Mouse (Mus musculus) cerebellum, adult 9-10 months (tissue): ENCODE results near the gene Arl8a.

ENCODE experiments used
- DNase-seq: peaks from one replicate; pipeline ENCODE4 v3.0.0; 2022

Arl8a gene

GRCm38 (mm10) chr1:135133678-135134435 is 12.8 kb upstream of the Arl8a start:
- no peak for DNase-seq

GRCm38 (mm10) chr1:135135111-135135787 is 11.4 kb upstream of the Arl8a start:
- no peak for DNase-seq

DNA sequence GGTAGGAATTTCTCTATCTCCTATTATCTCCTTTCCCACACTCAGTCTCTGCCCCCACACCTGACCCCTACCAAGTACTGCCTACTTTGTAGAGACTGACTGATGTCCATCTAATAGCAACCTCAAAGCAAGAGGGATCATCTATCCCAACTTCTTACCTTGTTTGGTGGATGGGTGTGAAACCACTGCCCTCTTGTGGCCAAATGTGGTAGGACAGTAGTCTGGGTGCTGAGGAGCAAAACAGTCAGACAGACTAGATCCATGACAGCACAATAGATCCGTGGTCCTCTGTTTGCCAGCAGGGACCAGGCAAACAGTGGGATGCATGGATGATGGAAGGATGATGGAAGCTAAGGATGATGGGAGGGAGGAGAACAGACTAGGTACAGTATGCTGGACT is 10.1 kb upstream of the Arl8a start:
- DNase-seq: peak; percentile 74

DNA sequence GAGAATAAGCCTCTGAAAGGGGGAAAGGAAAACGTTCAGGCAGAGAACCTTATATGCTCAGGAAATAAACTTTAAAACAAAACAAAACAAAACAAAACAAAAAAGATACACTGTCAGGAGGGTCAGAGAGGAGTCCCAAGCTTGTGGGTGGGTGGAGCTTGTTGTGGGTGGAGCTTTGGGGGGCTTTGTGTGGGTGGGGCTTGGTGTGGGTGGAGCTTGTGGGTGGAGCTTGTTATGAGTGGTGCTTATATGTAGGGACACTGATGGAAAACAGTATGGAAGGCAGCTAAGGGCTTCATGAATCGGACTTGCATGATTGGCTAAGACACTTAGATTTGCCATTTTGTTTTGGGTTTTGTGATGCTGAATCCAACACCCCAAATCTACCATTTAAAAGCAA is 6.7 kb upstream of the Arl8a start:
- DNase-seq: no peak

DNA sequence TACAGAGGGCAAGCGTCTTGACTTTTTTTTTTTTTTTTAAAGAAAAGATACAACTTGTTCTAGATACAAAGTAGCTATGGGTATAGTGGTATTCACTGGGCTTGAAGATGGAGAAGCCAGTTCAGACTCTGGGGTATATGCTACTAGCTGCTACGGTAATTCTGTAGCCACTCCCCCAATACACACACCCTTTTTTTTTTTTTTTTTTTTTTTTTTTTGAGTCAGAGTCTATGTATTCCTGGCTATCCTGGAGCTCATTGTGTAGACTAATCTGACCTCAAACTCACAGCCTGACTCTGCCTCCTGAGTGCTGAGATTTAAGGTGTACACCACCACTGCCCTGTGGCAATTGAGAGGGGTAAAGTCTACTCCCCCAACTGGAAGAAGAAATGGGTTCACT is 4.2 kb upstream of the Arl8a start:
- no peak for DNase-seq

- DNase-seq: no peak
These were observed 2.7 kb upstream of the Arl8a start for GRCm38 (mm10) chr1:135143940-135144339.

- peak; percentile 83 for DNase-seq
These were observed 500 bp downstream of the Arl8a start for GRCm38 (mm10) chr1:135146946-135147701.

DNA sequence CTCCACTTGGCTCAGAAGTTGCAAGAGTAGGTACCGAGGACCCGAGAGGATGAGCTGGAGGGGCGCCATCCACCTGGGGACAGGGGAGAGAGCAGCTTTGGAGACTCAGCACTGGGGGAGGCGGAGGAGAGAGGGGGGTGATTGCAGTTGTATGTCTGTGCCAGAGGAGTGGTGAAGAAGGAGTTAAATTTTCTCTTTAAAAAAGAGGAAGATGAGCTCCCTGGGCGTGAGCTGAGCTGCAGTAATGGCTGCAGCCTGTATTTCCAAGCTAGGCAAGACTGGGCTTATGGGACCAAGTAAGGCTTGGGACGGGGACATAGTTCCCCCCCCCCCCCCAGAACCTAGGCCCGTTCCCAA is 1.1 kb downstream of the Arl8a start:
- no peak for DNase-seq

GRCm38 (mm10) chr1:135148476-135148875 is 1.9 kb downstream of the Arl8a start:
- DNase-seq: no peak

- no peak for DNase-seq
These were observed 2.4 kb downstream of the Arl8a start for GRCm38 (mm10) chr1:135148996-135149395.

GRCm38 (mm10) chr1:135154011-135154410 is 7.4 kb downstream of the Arl8a start:
- no peak for DNase-seq

GRCm38 (mm10) chr1:135154411-135154959 is 7.9 kb downstream of the Arl8a start:
- DNase-seq: peak; percentile 90

DNA sequence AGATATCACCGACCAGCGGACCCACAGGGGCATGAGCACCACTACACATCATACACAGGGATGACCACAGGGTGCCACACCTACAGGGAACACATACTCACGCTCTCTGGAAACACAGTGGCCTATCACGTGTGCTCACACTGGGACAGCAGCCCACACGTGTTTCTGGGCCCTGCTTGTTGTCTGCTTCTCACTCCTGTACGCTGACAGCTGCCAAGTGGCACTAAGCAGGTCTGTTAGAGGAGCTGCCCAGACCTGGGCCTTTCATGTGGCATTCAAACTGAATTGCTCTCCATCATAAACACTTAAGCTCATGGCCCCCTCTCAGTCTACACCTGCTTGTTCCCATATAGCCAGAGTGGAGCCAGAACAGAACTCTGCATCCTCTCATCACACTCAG is 9.7 kb downstream of the Arl8a start:
- DNase-seq: no peak

DNA sequence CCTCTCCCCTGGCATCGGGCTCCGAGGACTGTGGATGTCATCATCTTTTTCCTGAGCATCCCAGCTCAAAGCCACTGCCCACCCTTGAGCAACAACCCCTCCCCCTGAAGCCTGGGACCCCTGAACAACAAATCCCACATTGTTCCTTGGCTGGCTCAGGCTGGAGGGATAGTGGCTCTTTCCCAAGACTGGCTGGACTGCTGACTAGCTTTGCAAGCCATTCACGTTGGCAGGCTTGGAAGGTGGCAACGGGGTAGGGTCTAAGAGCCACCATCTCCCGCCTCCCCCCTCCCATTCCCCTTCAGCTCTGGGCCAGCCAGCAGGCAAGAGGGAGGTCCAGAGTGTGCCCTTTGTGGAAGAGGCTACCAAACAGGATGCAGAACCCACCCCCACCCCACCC is 12.0 kb downstream of the Arl8a start:
- peak; percentile 61 for DNase-seq

DNA sequence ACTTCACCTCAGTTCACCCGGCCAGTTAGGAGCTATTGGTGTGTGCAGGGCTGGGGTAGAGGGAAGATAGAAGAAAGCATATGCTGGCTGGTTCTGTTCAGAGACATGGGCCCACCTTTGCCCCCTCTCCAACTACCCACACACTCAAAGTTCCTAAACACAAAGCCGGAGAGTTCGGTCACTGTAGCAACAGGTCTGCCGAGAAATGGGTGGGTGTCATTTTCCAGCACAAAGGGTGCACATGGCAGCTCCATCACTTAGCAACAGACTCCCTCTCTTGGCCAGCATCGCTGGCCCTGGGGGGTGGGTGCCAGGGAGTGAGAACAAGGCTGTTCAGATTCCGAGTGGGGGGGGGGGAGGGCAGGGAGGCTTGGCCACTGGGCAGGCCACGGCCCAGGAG is 12.4 kb downstream of the Arl8a start:
- no peak for DNase-seq

DNA sequence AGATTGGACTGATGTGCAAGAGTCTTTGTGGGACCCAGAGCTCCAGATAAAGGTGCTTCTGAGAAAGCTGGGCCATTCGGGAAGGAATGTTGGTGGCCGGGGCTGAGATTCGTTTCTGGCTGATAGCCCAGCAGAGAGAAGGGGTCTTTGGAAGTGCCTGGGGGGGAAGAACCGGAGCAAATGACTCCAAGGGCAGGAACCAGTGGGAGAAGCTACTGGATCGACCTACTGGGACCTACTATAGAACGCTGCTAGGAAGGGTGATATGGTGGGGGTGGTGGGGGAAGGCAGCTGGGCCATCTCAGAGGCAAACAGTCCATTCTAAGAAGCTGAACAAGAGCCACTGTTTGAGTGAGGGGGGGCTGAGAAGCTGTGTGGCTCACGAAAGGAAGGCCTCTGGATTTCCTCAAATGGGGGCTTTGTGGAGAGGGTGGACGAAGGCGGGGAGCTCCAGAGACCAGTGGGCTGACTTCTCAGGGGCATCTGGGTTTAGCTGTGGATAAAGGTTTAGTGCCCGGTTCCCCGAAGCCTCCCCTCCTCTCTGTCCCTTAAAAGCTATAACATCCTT is 13.0 kb downstream of the Arl8a start:
- DNase-seq: no peak

GRCm38 (mm10) chr1:135160411-135161050 is 13.9 kb downstream of the Arl8a start:
- DNase-seq: no peak

DNA sequence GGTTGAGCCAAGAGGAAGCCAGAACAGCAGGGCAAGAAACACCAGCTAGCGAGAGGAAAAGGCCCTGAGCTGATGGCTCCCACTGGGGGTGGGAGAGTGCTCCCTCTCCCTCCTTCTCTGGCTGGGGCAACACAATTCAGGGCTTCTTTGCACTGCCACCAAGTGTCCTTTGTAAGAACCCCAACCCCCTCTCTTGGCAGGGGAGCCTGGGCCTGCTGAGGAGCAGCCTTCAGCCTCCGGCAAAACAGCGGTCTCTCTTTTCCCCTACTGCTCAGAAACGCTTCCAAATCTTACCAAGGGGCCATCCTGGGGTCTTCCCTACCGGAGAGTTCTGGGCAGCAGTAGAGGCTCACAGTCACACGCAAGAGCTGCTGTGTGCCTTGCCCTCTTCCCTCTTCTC is 16.1 kb downstream of the Arl8a start:
- no peak for DNase-seq

DNA sequence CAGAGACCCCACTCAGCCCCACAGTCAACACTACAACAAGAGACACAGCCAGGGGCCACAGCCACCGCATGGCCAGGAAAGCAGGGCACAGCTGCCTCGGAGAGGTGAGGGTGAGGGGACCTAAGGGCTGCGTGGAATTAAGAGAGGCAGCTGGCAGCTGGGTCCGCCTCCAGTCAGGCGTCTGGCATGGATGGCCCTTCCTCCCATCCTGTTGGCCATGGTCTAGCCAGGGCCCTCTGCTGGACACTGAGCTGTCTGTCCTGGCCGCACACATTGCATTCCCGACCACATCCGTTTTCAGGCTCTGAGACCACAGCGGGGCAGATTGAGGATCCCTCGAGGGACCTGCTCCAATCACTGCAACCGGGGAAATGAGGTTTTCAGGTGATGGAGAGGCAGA is 20.8 kb downstream of the Arl8a start, which contains the start of gene Gpr37l1:
Gene Gpr37l1 (minus strand): TSS at position 247 of the 400 bp plus-strand sequence.
- DNase-seq: no peak

DNA sequence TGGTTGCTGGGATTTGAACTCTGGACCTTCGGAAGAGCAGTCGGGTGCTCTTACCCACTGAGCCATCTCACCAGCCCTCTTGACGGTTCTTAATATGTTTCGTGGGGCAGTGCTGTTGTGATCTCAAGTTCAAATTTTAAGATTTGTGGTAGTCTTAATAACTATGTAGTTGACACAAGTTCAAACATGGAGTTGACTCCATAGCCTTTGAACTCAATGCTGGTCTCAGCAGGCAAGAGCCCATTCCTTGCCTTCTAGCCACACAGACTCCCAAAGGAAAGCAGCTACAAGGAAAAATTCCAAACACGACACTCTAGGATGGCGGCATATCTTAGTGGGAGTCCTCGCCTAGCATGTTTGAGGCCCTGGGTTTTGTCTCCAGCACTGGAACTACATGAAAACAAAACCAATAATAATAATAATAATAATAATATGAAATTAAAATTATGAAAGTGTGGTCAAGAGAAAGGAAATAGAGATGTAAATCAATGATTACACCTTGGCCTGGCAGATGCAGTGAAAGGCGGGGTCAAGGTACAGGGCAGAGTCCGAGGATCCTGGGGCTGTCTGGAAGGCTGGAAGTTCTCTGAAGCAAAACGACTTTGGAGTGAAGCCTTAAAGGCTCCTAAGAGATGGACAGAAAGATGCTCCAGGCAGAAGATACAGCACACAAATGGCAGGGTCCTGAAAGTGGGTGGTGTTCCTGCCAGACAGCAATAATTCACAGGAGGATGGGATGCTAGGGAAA is 22.0 kb downstream of the Arl8a start:
- DNase-seq: no peak

DNA sequence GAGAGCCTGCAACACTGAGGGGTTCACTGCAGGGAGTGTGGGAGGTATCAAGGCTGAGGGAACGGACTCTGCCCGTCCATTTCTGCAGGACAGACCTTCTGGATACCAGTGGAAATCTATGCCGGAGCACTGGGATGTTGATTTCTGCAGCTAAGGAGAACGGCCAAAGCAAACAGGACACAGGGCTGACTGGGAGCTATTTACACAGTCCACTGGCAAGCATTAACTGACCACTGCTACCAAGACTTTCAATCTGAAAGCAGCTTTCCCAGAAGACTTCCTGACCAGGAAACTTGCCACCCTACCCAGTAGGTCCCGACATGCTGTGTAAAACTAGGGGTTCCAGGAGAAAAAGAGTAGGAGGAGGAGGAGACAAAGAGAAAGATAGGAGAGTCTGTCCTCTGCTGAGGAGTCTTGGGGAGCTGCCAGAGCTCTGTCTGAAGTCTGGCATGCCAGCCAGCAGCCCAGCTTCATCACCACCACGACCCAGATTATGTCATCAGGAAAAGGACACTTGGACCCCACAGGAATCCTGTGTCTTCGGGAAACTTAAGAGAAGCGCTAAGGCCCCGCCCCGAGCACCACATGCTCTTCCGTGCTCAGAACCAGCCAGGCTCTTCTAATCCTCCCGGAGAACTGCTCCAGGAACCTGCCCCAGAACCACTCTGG is 23.1 kb downstream of the Arl8a start:
- no peak for DNase-seq
